10 mouse cellular contexts compared by ENCODE assay signal in genomic region chr1:34120602-34121001, GRCm38 (mm10).
A peak's percentile ranks its signal among the peaks of the same experiment; 100 is the strongest.
DNase-seq lines count a peak whose midpoint lies in the region; ATAC-seq lines count a peak whose summit lies in the region.
"Had no signal": no experiment of that assay in that cellular context is flagged by ENCODE, and none has a peak within 500 bp of the region (broad histone marks: within the 10 kb centered on the region; RNA-seq: fewer than 3 reads in every experiment).

No protein-coding gene starts in this region.

- peaks cover 19% of the 10 kb centered on the region; the same call in 1 of the 2 replicates for H3K4me1 ChIP-seq in kidney, embryonic 14.5 days (ENCODE audit: control insufficient read depth, insufficient read depth, low read length)
- H3K4me1 ChIP-seq in embryonic facial prominence, embryonic 15.5 days, result peaks cover 9% of the 10 kb centered on the region
- no peaks in the 10 kb centered on the region; the same call in 1 of the 2 replicates for H3K4me1 ChIP-seq in liver, embryonic 15.5 days (replicated peaks)
- H3K4me1 ChIP-seq: midbrain, embryonic 15.5 days had no signal

- no peaks in the 10 kb centered on the region for H3K27me3 ChIP-seq in kidney, embryonic 14.5 days (ENCODE audit: control insufficient read depth, insufficient read depth, low read length)
- no peaks in the 10 kb centered on the region for H3K27me3 ChIP-seq in embryonic facial prominence, embryonic 15.5 days
- H3K27me3 ChIP-seq in liver, embryonic 15.5 days, result no peaks in the 10 kb centered on the region
- H3K27me3 ChIP-seq: midbrain, embryonic 15.5 days had no signal

- H3K36me3 ChIP-seq in kidney, embryonic 14.5 days (ENCODE audit: control insufficient read depth, insufficient read depth, low read length), result no peaks in the 10 kb centered on the region
- H3K36me3 ChIP-seq in embryonic facial prominence, embryonic 15.5 days, result no peaks in the 10 kb centered on the region
- no peaks in the 10 kb centered on the region for H3K36me3 ChIP-seq in liver, embryonic 15.5 days (replicated peaks)
- H3K36me3 ChIP-seq: midbrain, embryonic 15.5 days had no signal

- WGBS in kidney, embryonic 14.5 days, result 20% methylated on average over 6 of the region's 6 CpGs
- 52% methylated on average over 6 of the region's 6 CpGs for WGBS in embryonic facial prominence, embryonic 15.5 days
- WGBS in liver, embryonic 15.5 days (ENCODE audit: insufficient replicate concordance), result 43% methylated on average over 6 of the region's 6 CpGs

- no peak overlapping the region for H3K9ac ChIP-seq in kidney, embryonic 14.5 days (ENCODE audit: low read depth, low read length)
- no peak overlapping the region for H3K9ac ChIP-seq in embryonic facial prominence, embryonic 15.5 days
- H3K9ac ChIP-seq in liver, embryonic 15.5 days, result no peak overlapping the region
- H3K9ac ChIP-seq: midbrain, embryonic 15.5 days had no signal

- H3K27ac ChIP-seq in kidney, embryonic 14.5 days (ENCODE audit: low read depth, low read length), result peak overlapping the region; percentile 9; the same call in 1 of the 2 replicates
- no peak overlapping the region; the same call in 1 of the 2 replicates for H3K27ac ChIP-seq in embryonic facial prominence, embryonic 15.5 days (replicated peaks)
- peak overlapping the region; percentile 61; the same call in 1 of the 2 replicates for H3K27ac ChIP-seq in liver, embryonic 15.5 days (replicated peaks)

- DNase-seq in adrenal gland, postnatal 10 days, result peak; percentile 21
- no peak for DNase-seq in adrenal gland, postnatal 36 days
- no peak for DNase-seq in kidney, postnatal 4 days
- DNase-seq in embryo, embryonic 9.5 days (ENCODE audit: extremely low spot score), result no peak
- DNase-seq in thymus, postnatal 0 days (ENCODE audit: low spot score), result no peak

- H3K4me2 ChIP-seq in kidney, embryonic 14.5 days (replicated peaks; ENCODE audit: low read depth, low read length), result peak overlapping the region; percentile 45
- H3K4me2 ChIP-seq in embryonic facial prominence, embryonic 15.5 days (replicated peaks), result peak overlapping the region; percentile 57; the same call in 1 of the 2 replicates
- H3K4me2 ChIP-seq in liver, embryonic 15.5 days, result peak overlapping the region; percentile 50; the same call in 1 of the 2 replicates

- peak overlapping the region; percentile 28; the same call in 1 of the 2 replicates for H3K4me3 ChIP-seq in kidney, embryonic 14.5 days (ENCODE audit: low read length)
- H3K4me3 ChIP-seq in embryonic facial prominence, embryonic 15.5 days (replicated peaks), result peak overlapping the region; percentile 39
- H3K4me3 ChIP-seq in liver, embryonic 15.5 days (replicated peaks), result no peak overlapping the region; the same call in 1 of the 2 replicates
- H3K4me3 ChIP-seq: midbrain, embryonic 15.5 days had no signal

- ATAC-seq in kidney, embryonic 14.5 days (ENCODE audit: low FRiP score, low TSS enrichment), result peak; percentile 55; the same call in 1 of the 2 replicates
- no peak for ATAC-seq in embryonic facial prominence, embryonic 15.5 days (ENCODE audit: insufficient number of reproducible peaks, low FRiP score, low TSS enrichment, low read depth)
- peak; percentile 51; the same call in 1 of the 2 replicates for ATAC-seq in liver, embryonic 15.5 days (ENCODE audit: insufficient read depth)
- ATAC-seq: forebrain, embryonic 16.5 days; midbrain, embryonic 15.5 days had no signal

- no peaks in the 10 kb centered on the region for H3K9me3 ChIP-seq in kidney, embryonic 14.5 days (ENCODE audit: control insufficient read depth, low read length)
- H3K9me3 ChIP-seq in embryonic facial prominence, embryonic 15.5 days (replicated peaks), result no peaks in the 10 kb centered on the region
- H3K9me3 ChIP-seq in liver, embryonic 15.5 days (replicated peaks), result no peaks in the 10 kb centered on the region
- H3K9me3 ChIP-seq: midbrain, embryonic 15.5 days had no signal
